Mouse (Mus musculus): Measurements from ENCODE around the gene Ghr. TPM values are rescaled to one million over a fixed set of nuclear protein-coding genes. Genes with fewer than 3 reads are reported as not detected.

Ghr gene
- polyA plus RNA-seq, 1 experiment: 7.6 TPM

- TF ChIP-seq POLR2A (IDR thresholded peaks at IDR 0.05; ENCODE audit: borderline replicate concordance, extremely low read depth, insufficient read depth, insufficient read length, poor library complexity, severe bottlenecking): no peak
- DNase-seq (ENCODE audit: low read depth): no peak
Measured at GRCm38 (mm10) chr15:3408478-3408877, 174.8 kb downstream of the Ghr start.

GRCm38 (mm10) chr15:3399196-3399595 lies 184.1 kb downstream of the Ghr start:
- DNase-seq (ENCODE audit: low read depth): no peak
- TF ChIP-seq POLR2A (IDR thresholded peaks at IDR 0.05; ENCODE audit: borderline replicate concordance, extremely low read depth, insufficient read depth, insufficient read length, poor library complexity, severe bottlenecking) (no peak), CTCF (IDR thresholded peaks at IDR 0.05; ENCODE audit: borderline replicate concordance, extremely low read depth, insufficient read depth, insufficient read length) (no peak)

GRCm38 (mm10) chr15:3397369-3398100 lies 185.8 kb downstream of the Ghr start:
- DNase-seq (ENCODE audit: low read depth): no peak
- TF ChIP-seq CTCF (IDR thresholded peaks at IDR 0.05; ENCODE audit: borderline replicate concordance, extremely low read depth, insufficient read depth, insufficient read length) (no peak), POLR2A (IDR thresholded peaks at IDR 0.05; ENCODE audit: borderline replicate concordance, extremely low read depth, insufficient read depth, insufficient read length, poor library complexity, severe bottlenecking) (no peak)

- DNase-seq (ENCODE audit: low read depth): no peak
- TF ChIP-seq POLR2A (IDR thresholded peaks at IDR 0.05; ENCODE audit: borderline replicate concordance, extremely low read depth, insufficient read depth, insufficient read length, poor library complexity, severe bottlenecking) (no peak), CTCF (IDR thresholded peaks at IDR 0.05; ENCODE audit: borderline replicate concordance, extremely low read depth, insufficient read depth, insufficient read length) (no peak)
Measured at GRCm38 (mm10) chr15:3396149-3396548, 187.1 kb downstream of the Ghr start.

DNA sequence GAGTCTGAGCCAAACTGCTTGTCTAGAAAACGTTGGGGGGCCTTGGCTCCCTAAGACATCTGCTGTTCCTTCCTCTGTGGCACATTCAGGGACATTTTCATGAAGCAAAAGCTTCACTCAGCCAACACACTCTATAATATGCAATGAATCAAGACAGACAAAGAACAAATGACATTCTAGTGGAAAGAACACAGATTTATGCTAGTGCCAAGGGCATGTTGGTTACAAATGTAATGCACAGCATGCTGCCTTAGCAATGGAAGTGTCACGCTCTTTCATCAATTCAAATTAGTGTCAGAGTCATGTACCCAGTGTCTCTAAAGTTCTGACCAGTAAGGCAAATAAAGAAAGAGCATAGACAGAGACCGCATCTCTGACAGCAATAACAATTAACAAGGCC lies 187.6 kb downstream of the Ghr start:
- no peak for DNase-seq (ENCODE audit: low read depth)
- TF ChIP-seq POLR2A (IDR thresholded peaks at IDR 0.05; ENCODE audit: borderline replicate concordance, extremely low read depth, insufficient read depth, insufficient read length, poor library complexity, severe bottlenecking) (no peak), CTCF (IDR thresholded peaks at IDR 0.05; ENCODE audit: borderline replicate concordance, extremely low read depth, insufficient read depth, insufficient read length) (no peak)

GRCm38 (mm10) chr15:3390722-3391121 lies 192.6 kb downstream of the Ghr start:
- TF ChIP-seq CTCF (IDR thresholded peaks at IDR 0.05; ENCODE audit: borderline replicate concordance, extremely low read depth, insufficient read depth, insufficient read length) (no peak), POLR2A (IDR thresholded peaks at IDR 0.05; ENCODE audit: borderline replicate concordance, extremely low read depth, insufficient read depth, insufficient read length, poor library complexity, severe bottlenecking) (no peak)
- DNase-seq (ENCODE audit: low read depth): no peak

DNA sequence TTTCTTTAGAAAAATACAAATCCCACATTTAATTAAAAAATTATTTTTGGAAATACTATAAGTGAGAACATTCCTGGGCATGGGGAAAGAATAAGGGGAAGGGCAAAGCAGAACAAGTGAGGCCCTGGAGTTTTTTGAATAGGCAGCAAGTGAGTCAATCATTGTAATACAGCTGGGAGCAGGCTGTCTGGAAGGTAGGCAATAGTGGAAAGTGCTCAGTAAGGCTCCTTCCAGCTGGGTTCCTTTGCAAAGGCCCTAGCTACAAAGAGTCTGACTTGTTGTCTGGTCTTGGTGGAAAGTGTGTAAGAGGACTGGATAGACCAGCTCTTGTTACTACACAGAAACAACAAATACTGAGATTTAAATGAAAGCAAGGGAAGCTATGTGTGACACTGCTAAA lies 194.3 kb downstream of the Ghr start:
- TF ChIP-seq CTCF (IDR thresholded peaks at IDR 0.05; ENCODE audit: borderline replicate concordance, extremely low read depth, insufficient read depth, insufficient read length): no peak
- TF ChIP-seq POLR2A (IDR thresholded peaks at IDR 0.05; ENCODE audit: borderline replicate concordance, extremely low read depth, insufficient read depth, insufficient read length, poor library complexity, severe bottlenecking): no peak
- no peak for DNase-seq (ENCODE audit: low read depth)

DNA sequence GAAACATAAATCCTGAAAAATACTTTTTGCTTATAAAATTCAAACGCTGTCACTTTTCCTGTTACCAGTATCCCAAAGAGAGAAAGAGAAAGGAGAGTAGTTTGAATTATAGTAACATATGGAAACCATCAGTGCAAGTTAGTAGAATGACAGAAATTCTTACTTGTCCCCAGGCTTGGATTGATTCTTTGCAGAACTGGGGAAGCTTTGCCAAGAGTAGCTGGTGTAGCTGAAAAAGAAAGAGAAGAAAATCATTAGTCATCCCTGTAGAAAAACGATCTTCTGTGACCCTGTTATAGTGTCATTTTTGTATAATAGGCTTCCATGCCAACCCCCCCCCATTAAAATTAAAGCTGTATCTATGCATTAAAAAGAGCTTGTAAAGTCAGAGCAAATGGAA lies 194.8 kb downstream of the Ghr start:
- no peak for DNase-seq (ENCODE audit: low read depth)
- TF ChIP-seq CTCF (IDR thresholded peaks at IDR 0.05; ENCODE audit: borderline replicate concordance, extremely low read depth, insufficient read depth, insufficient read length) (no peak), POLR2A (IDR thresholded peaks at IDR 0.05; ENCODE audit: borderline replicate concordance, extremely low read depth, insufficient read depth, insufficient read length, poor library complexity, severe bottlenecking) (no peak)

- DNase-seq (ENCODE audit: low read depth): no peak
- TF ChIP-seq CTCF (IDR thresholded peaks at IDR 0.05; ENCODE audit: borderline replicate concordance, extremely low read depth, insufficient read depth, insufficient read length): no peak
Measured at GRCm38 (mm10) chr15:3383788-3384187, 199.5 kb downstream of the Ghr start.

DNA sequence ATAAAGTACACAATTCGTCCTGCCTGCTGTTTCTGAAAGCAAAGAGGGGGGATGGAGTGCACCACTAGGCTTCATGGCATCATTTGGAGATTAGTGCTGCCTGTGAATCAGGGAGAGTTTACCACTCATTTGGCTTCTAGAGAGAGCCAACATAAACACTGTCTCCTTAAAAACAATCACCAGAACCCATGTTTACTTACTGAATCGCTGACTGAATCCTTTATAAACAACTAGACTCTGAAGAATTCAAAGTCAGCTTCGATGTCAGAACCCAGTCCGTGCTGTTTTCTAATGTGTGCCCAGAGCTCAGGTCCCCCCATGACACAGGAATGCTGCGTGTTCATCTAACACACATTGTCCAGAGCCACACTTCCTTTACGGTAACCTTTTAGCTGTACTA lies 201.9 kb downstream of the Ghr start:
- no peak for TF ChIP-seq POLR2A (IDR thresholded peaks at IDR 0.05; ENCODE audit: borderline replicate concordance, extremely low read depth, insufficient read depth, insufficient read length, poor library complexity, severe bottlenecking)
- TF ChIP-seq CTCF (IDR thresholded peaks at IDR 0.05; ENCODE audit: borderline replicate concordance, extremely low read depth, insufficient read depth, insufficient read length): no peak
- no peak for DNase-seq (ENCODE audit: low read depth)

DNA sequence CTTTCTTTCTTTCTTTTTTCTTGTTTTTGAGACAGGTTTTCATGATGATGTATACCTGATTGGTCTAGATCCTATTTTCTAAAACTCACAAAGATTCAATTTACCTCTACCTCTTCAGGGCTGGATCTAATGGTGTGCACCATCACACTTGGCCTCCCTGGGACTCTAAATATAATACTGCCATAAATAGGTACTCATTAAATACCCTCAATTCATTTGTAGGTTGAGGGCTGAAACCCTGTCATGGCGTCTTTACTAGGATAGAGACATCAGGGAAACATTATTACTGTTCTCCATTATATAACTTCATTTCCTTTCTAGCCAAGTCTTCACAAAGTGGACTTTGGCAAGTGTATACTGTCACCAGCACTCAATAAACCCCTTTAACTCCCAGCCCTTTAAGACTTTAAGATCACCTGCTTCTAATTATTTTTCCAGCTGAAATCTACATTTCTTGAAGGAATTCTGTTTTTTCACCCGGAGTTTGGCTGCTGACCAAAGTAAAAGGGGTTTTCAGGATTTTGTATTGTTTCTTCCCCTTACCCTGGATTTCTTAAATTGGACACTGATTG lies 214.9 kb downstream of the Ghr start:
- TF ChIP-seq POLR2A (IDR thresholded peaks at IDR 0.05; ENCODE audit: borderline replicate concordance, extremely low read depth, insufficient read depth, insufficient read length, poor library complexity, severe bottlenecking) (no peak), CTCF (IDR thresholded peaks at IDR 0.05; ENCODE audit: borderline replicate concordance, extremely low read depth, insufficient read depth, insufficient read length) (no peak)
- no peak for DNase-seq (ENCODE audit: low read depth)

DNA sequence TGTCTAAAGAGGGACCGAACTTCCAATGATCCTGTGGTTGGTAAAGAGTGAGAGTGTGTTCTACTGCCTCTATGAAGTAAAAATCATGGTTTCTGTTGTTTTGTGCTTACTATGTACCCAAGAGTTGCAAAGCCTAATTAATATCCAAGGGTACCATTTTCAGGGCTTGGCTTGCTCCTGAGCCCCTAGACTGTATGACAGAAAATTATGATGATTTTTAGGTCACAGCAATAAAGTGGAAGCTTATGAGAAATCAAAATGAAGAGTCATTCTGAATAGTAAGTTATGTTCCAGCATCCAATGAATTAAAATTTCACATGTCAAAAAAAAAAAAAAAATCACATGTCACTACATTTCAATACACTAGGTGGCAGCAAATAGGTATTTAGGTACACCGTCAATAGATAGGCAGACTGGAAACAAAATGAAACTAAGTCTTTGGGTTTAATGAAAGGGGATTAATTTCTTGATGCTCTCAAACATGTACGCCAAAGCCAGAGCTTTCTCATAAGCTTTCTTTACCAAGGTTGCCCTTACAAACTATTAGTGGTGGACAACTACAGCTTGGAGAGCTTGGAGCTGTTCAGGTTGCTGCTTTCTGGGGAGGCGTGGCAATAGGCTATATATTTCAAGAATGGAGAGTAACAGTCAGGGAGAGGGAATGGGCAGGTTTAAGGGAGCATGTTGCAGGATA lies 227.1 kb downstream of the Ghr start:
- TF ChIP-seq POLR2A (IDR thresholded peaks at IDR 0.05; ENCODE audit: borderline replicate concordance, extremely low read depth, insufficient read depth, insufficient read length, poor library complexity, severe bottlenecking) (no peak), CTCF (IDR thresholded peaks at IDR 0.05; ENCODE audit: borderline replicate concordance, extremely low read depth, insufficient read depth, insufficient read length) (no peak)
- peak; percentile 65 for DNase-seq (ENCODE audit: low read depth)

Data from brain, embryonic 14.5 days (tissue).